Mouse (Mus musculus): ENCODE results near the gene Pgk2. TPM values are rescaled to one million over a fixed set of nuclear protein-coding genes. Genes with fewer than 3 reads are reported as not detected.
"Not testable (repeated sequence)": the region's sequence is repeated elsewhere in the genome, so short reads cannot be mapped to it uniquely, and the experiment has no call there.

Gene Pgk2
- total RNA-seq (2021): not detected

DNA sequence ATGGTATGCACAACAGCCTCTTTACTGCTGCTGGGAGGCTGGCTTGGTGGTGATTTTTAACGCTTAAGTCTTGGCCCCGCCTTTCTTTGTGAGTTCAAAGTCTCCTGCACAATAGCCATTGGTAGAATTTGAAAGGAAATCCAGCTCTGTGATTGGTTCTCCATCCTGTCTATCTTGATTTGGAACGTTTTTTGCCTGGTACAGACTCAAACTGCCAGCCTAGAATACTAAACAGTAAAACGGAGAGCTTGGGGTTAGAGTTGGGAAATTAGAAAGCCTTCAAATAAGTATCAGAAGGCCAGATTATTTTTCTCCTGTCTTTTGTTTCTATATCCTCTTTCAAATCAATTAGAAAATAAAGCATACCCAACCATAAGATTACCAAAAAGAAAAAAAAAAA lies at the start of gene Pgk2:
Gene Pgk2 (minus strand): TSS at position 101 of the 400 bp plus-strand sequence.
- no peak for DNase-seq (ENCODE audit: extremely low spot score in 1 of 2, low spot score in 1 of 2)

DNA sequence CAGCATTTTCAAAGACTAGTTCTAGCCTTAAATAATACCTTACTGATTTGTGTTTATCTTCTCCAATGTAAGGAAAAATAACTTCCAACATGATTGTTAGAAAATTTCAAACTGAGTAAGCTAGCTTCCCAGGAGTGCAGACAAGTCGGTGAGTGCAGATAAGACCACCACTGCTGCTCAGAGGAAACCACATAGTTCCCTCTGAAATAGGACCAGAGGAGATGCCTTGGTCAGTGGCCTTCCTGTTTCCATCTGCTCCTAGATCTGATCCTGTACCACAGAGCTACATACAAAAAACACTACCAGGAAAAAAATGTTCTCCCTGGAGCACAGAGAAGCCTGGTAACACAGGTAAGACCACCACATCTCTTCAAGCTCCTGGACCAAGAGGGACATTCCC lies 44.0 kb upstream of the Pgk2 start:
- DNase-seq (ENCODE audit: extremely low spot score in 1 of 2, low spot score in 1 of 2): no peak

DNA sequence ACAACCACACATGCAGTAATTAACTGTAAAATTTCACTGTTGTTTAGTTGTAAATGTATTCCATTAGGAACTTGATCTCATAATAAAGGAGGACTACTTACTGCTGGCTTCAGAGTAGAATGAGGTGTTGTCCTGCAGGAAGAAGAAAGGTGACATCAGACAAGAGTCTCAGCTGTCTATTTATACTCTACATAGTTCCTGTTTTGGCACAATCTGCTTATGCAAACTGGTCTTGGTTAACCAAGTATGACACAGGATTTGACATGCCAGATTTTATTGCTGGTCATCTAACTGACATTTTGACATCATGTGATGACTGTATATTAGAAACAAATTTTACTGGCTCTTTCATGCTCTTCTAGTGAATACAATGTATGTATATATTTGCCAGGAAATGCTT lies 33.7 kb upstream of the Pgk2 start, which contains the start of gene Crisp3:
Gene Crisp3 (minus strand): TSS at position 154 of the 400 bp plus-strand sequence.
- no peak for DNase-seq (ENCODE audit: extremely low spot score in 1 of 2, low spot score in 1 of 2)

DNA sequence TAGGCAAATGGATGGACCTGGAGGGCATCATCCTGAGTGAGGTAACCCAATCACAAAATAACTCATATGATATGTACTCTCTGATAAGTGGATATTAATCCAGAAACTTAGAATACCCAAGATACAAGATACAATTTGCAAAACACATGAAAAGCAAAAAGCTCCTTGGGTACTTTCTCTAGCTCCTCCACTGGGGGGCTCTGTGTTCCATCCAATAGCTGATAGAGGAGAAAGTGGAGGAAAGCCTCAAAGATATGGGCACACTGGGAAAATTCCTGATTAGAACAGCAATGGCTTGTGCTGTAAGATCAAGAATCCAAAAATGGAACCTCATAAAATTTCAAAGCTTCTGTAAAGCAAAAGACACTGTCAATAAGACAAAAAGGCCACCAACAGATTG lies 6.6 kb downstream of the Pgk2 start:
- not testable (repeated sequence) for DNase-seq (ENCODE audit: extremely low spot score in 1 of 2, low spot score in 1 of 2)

DNA sequence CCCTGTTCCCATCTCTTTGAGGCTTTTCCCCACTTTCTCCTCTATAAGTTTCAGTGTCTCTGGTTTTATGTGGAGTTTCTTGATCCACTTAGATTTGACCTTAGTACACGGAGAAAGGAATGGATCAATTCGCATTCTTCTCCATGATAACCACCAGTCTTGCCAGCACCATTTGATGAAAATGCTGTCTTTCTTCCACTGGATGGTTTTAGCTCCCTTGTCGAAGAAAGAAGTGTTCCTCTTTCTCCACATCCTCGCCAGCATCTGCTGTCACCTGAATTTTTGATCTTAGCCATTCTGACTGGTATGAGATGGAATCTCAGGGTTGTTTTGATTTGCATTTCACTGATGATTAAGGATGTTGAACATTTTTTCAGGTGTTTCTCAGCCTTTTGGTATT lies 18.2 kb downstream of the Pgk2 start:
- DNase-seq (ENCODE audit: extremely low spot score in 1 of 2, low spot score in 1 of 2): not testable (repeated sequence)

DNA sequence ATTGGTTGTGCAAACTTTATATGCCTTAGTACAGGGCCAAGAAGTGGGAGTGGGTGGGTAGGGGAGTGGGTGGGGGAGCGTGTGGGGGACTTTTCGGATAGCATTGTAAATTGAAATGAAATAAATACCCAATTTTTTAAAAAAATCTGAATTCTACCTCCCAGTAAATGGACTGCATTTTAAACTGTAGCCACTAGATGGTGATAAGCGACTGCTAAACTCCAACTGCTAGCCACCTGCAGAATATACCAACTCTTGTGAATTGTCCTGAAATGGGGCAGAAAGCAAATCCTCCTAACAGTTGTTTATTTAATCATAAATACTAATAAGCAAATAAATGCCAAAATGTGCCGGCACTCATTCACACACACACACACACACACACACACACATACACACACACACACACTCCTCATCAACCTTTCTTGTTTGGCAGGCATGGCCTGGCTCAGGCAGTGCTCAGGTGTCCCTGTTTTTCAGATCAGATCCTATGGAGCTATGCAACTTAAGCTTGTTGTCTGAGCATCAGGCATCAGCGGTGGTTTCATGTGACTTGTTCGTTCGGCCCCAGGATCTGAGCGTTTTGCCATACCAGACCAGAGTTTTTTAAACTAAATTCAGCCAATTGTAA lies 50.6 kb downstream of the Pgk2 start:
- not testable (repeated sequence) for DNase-seq (ENCODE audit: extremely low spot score in 1 of 2, low spot score in 1 of 2)

Other genes starting within 250 kb of the Pgk2 start
- gene AC192777.2, start 113.2 kb downstream of the Pgk2 start, total RNA-seq (2021): not detected
- not detected for gene Crisp3, start 33.6 kb upstream of the Pgk2 start, total RNA-seq (2021)
- gene Crisp1, start 110.6 kb upstream of the Pgk2 start, total RNA-seq (2021): not detected

Data from layer of hippocampus, postnatal 25 days (tissue).